Mouse (Mus musculus): ENCODE data around the gene Bicd1. TPM values are rescaled to one million over a fixed set of nuclear protein-coding genes. Genes with fewer than 3 reads are reported as not detected.
A peak's percentile ranks its signal among the peaks of the same experiment; 100 is the strongest.

The Bicd1 gene
- total RNA-seq, 1 experiment, result 8.5 TPM

GRCm38 (mm10) chr6:149409845-149410244 lies 1.2 kb downstream of the Bicd1 start:
- H3K4me1 ChIP-seq (ENCODE audit: control insufficient read depth in 2 of 2, insufficient read depth in 2 of 2, low read length in 2 of 2, poor library complexity in 1 of 2), result 0 out of 4 replicates have a peak, but pooled peaks cover 0 to 2% of the 10 kb centered on the region in 2 experiments
- H3K9ac ChIP-seq (ENCODE audit: insufficient read depth, low read depth, low read length, poor library complexity, severe bottlenecking), result no peak overlapping the region
- TF ChIP-seq ZNF384 (IDR thresholded peaks at IDR 0.05; ENCODE audit: low read depth, low read length) (no peak), ZC3H11A (IDR thresholded peaks at IDR 0.05; ENCODE audit: borderline replicate concordance, low read depth, low read length) (no peak), MAFK (IDR thresholded peaks at IDR 0.05; ENCODE audit: insufficient read depth, low read depth, low read length) (no peak)
- H3K27ac ChIP-seq (ENCODE audit: insufficient read depth, low read depth, low read length, poor library complexity, severe bottlenecking), result no peak overlapping the region
- in situ Hi-C loops (cut with MboI; ENCODE audit: low sequenced_read_pairs in 2 of 2, unreplicated experiment in 2 of 2), result no loop called here
- H3K4me3 ChIP-seq (ENCODE audit: insufficient read depth in 1 of 2, low read depth in 1 of 2, low read length in 2 of 2, poor library complexity in 1 of 2, severe bottlenecking in 1 of 2), result peak overlapping the region in 1 of 2 experiments; percentile 81; a peak in 2 of 4 replicates
- no peaks in the 10 kb centered on the region for H3K36me3 ChIP-seq (ENCODE audit: control insufficient read depth, insufficient read depth, low read length, poor library complexity, severe bottlenecking)
- DNase-seq (ENCODE audit: low read depth, low spot score), result no peak
- H3K9me3 ChIP-seq (ENCODE audit: control insufficient read depth, insufficient read depth, low read depth, low read length), result no peaks in the 10 kb centered on the region

- 0 out of 4 replicates have a peak, but pooled peaks cover 0 to 2% of the 10 kb centered on the region in 2 experiments for H3K4me1 ChIP-seq (ENCODE audit: control insufficient read depth in 2 of 2, insufficient read depth in 2 of 2, low read length in 2 of 2, poor library complexity in 1 of 2)
- no peaks in the 10 kb centered on the region for H3K9me3 ChIP-seq (ENCODE audit: control insufficient read depth, insufficient read depth, low read depth, low read length)
- no peak overlapping the region for H3K9ac ChIP-seq (ENCODE audit: insufficient read depth, low read depth, low read length, poor library complexity, severe bottlenecking)
- H3K27ac ChIP-seq (ENCODE audit: insufficient read depth, low read depth, low read length, poor library complexity, severe bottlenecking), result no peak overlapping the region
- H3K36me3 ChIP-seq (ENCODE audit: control insufficient read depth, insufficient read depth, low read length, poor library complexity, severe bottlenecking), result no peaks in the 10 kb centered on the region
- no peak for DNase-seq (ENCODE audit: low read depth, low spot score)
- in situ Hi-C loops (cut with MboI; ENCODE audit: low sequenced_read_pairs in 2 of 2, unreplicated experiment in 2 of 2), result no loop called here
- no peak for TF ChIP-seq ZNF384 (IDR thresholded peaks at IDR 0.05; ENCODE audit: low read depth, low read length)
- TF ChIP-seq ZC3H11A (IDR thresholded peaks at IDR 0.05; ENCODE audit: borderline replicate concordance, low read depth, low read length), result no peak
- no peak for TF ChIP-seq CHD2 (IDR thresholded peaks at IDR 0.05; ENCODE audit: low read depth, low read length)
- TF ChIP-seq MAFK (IDR thresholded peaks at IDR 0.05; ENCODE audit: insufficient read depth, low read depth, low read length), result no peak
- TF ChIP-seq HCFC1 (IDR thresholded peaks at IDR 0.05; ENCODE audit: borderline replicate concordance, insufficient read depth, low read length), result no peak
- H3K4me3 ChIP-seq (ENCODE audit: insufficient read depth in 1 of 2, low read depth in 1 of 2, low read length in 2 of 2, poor library complexity in 1 of 2, severe bottlenecking in 1 of 2), result no peak overlapping the region
Measured at GRCm38 (mm10) chr6:149413256-149413655, 4.6 kb downstream of the Bicd1 start.

GRCm38 (mm10) chr6:149424748-149425147 lies 16.1 kb downstream of the Bicd1 start:
- in situ Hi-C loops (cut with MboI; ENCODE audit: low sequenced_read_pairs in 2 of 2, unreplicated experiment in 2 of 2), result no loop called here
- Histone ChIP-seq H3K27ac (ENCODE audit: insufficient read depth, low read depth, low read length, poor library complexity, severe bottlenecking) (no peak overlapping the region), H3K4me3 (ENCODE audit: insufficient read depth in 1 of 2, low read depth in 1 of 2, low read length in 2 of 2, poor library complexity in 1 of 2, severe bottlenecking in 1 of 2) (no peak overlapping the region), H3K9ac (ENCODE audit: insufficient read depth, low read depth, low read length, poor library complexity, severe bottlenecking) (no peak overlapping the region), H3K4me1 (ENCODE audit: control insufficient read depth in 2 of 2, insufficient read depth in 2 of 2, low read length in 2 of 2, poor library complexity in 1 of 2) (no peaks in the 10 kb centered on the region), H3K9me3 (ENCODE audit: control insufficient read depth, insufficient read depth, low read depth, low read length) (no peaks in the 10 kb centered on the region), H3K36me3 (ENCODE audit: control insufficient read depth, insufficient read depth, low read length, poor library complexity, severe bottlenecking) (no peaks in the 10 kb centered on the region)
- no peak for TF ChIP-seq MAFK (IDR thresholded peaks at IDR 0.05; ENCODE audit: insufficient read depth, low read depth, low read length)
- no peak for TF ChIP-seq ZNF384 (IDR thresholded peaks at IDR 0.05; ENCODE audit: low read depth, low read length)
- TF ChIP-seq CHD2 (IDR thresholded peaks at IDR 0.05; ENCODE audit: low read depth, low read length), result no peak
- no peak for TF ChIP-seq HCFC1 (IDR thresholded peaks at IDR 0.05; ENCODE audit: borderline replicate concordance, insufficient read depth, low read length)
- no peak for TF ChIP-seq ZC3H11A (IDR thresholded peaks at IDR 0.05; ENCODE audit: borderline replicate concordance, low read depth, low read length)
- DNase-seq (ENCODE audit: low read depth, low spot score), result no peak

- no peaks in the 10 kb centered on the region for H3K9me3 ChIP-seq (ENCODE audit: control insufficient read depth, insufficient read depth, low read depth, low read length)
- H3K27ac ChIP-seq (ENCODE audit: insufficient read depth, low read depth, low read length, poor library complexity, severe bottlenecking), result no peak overlapping the region
- DNase-seq (ENCODE audit: low read depth, low spot score), result no peak
- in situ Hi-C loops (cut with MboI; ENCODE audit: low sequenced_read_pairs in 2 of 2, unreplicated experiment in 2 of 2), result no loop called here
- no peaks in the 10 kb centered on the region for H3K4me1 ChIP-seq (ENCODE audit: control insufficient read depth in 2 of 2, insufficient read depth in 2 of 2, low read length in 2 of 2, poor library complexity in 1 of 2)
- H3K4me3 ChIP-seq (ENCODE audit: insufficient read depth in 1 of 2, low read depth in 1 of 2, low read length in 2 of 2, poor library complexity in 1 of 2, severe bottlenecking in 1 of 2), result no peak overlapping the region
- TF ChIP-seq MAFK (IDR thresholded peaks at IDR 0.05; ENCODE audit: insufficient read depth, low read depth, low read length), result no peak
- peak; percentile 79 for TF ChIP-seq ZNF384 (IDR thresholded peaks at IDR 0.05; ENCODE audit: low read depth, low read length)
- no peak for TF ChIP-seq ZC3H11A (IDR thresholded peaks at IDR 0.05; ENCODE audit: borderline replicate concordance, low read depth, low read length)
- H3K36me3 ChIP-seq (ENCODE audit: control insufficient read depth, insufficient read depth, low read length, poor library complexity, severe bottlenecking), result no peaks in the 10 kb centered on the region
- H3K9ac ChIP-seq (ENCODE audit: insufficient read depth, low read depth, low read length, poor library complexity, severe bottlenecking), result no peak overlapping the region
Measured at GRCm38 (mm10) chr6:149439140-149439539, 30.5 kb downstream of the Bicd1 start.

- Histone ChIP-seq H3K4me3 (ENCODE audit: insufficient read depth in 1 of 2, low read depth in 1 of 2, low read length in 2 of 2, poor library complexity in 1 of 2, severe bottlenecking in 1 of 2) (no peak overlapping the region), H3K4me1 (ENCODE audit: control insufficient read depth in 2 of 2, insufficient read depth in 2 of 2, low read length in 2 of 2, poor library complexity in 1 of 2) (no peaks in the 10 kb centered on the region), H3K36me3 (ENCODE audit: control insufficient read depth, insufficient read depth, low read length, poor library complexity, severe bottlenecking) (no peaks in the 10 kb centered on the region), H3K9ac (ENCODE audit: insufficient read depth, low read depth, low read length, poor library complexity, severe bottlenecking) (no peak overlapping the region), H3K9me3 (ENCODE audit: control insufficient read depth, insufficient read depth, low read depth, low read length) (no peaks in the 10 kb centered on the region), H3K27ac (ENCODE audit: insufficient read depth, low read depth, low read length, poor library complexity, severe bottlenecking) (no peak overlapping the region)
- in situ Hi-C loops (cut with MboI; ENCODE audit: low sequenced_read_pairs in 2 of 2, unreplicated experiment in 2 of 2), result no loop called here
- TF ChIP-seq MAFK (IDR thresholded peaks at IDR 0.05; ENCODE audit: insufficient read depth, low read depth, low read length), result no peak
- TF ChIP-seq ZNF384 (IDR thresholded peaks at IDR 0.05; ENCODE audit: low read depth, low read length), result no peak
- TF ChIP-seq HCFC1 (IDR thresholded peaks at IDR 0.05; ENCODE audit: borderline replicate concordance, insufficient read depth, low read length), result no peak
- no peak for TF ChIP-seq CHD2 (IDR thresholded peaks at IDR 0.05; ENCODE audit: low read depth, low read length)
- no peak for TF ChIP-seq ZC3H11A (IDR thresholded peaks at IDR 0.05; ENCODE audit: borderline replicate concordance, low read depth, low read length)
- DNase-seq (ENCODE audit: low read depth, low spot score), result no peak
Measured at GRCm38 (mm10) chr6:149442884-149443283, 34.2 kb downstream of the Bicd1 start.

Data from ES-E14 (cell line).